Mouse (Mus musculus) urinary bladder, adult 18-20 months (tissue): ENCODE data around the gene Ephb6.
"Not testable (repeated sequence)": the region's sequence is repeated elsewhere in the genome, so short reads cannot be mapped to it uniquely, and the experiment has no call there.

Experiments
- DNase-seq, 2 experiments: peaks; one replicate each; pipeline ENCODE4 v3.0.0; 2022; ENCODE audit warnings: low spot score in 2 of 2, mixed read lengths in 2 of 2

Ephb6 gene

GRCm38 (mm10) chr6:41605061-41605793 is at the start of gene Ephb6:
TSS of gene Ephb6 (plus strand) at chr6:41605482.
- DNase-seq = peak; percentile 71 to 75

- DNase-seq = no peak
These were observed 48.9 kb upstream of the Ephb6 start for GRCm38 (mm10) chr6:41556389-41556788.

- DNase-seq = no peak
These were observed 47.8 kb upstream of the Ephb6 start for GRCm38 (mm10) chr6:41557468-41557867.

- DNase-seq = peak in 1 of 2 experiments; percentile 9
These were observed 47.0 kb upstream of the Ephb6 start for GRCm38 (mm10) chr6:41558271-41558670.

GRCm38 (mm10) chr6:41559331-41559730 is 46.0 kb upstream of the Ephb6 start:
- no peak for DNase-seq

GRCm38 (mm10) chr6:41560273-41560672 is 45.0 kb upstream of the Ephb6 start:
- no peak for DNase-seq

- DNase-seq = no peak
These were observed 42.7 kb upstream of the Ephb6 start for GRCm38 (mm10) chr6:41562598-41562997.

GRCm38 (mm10) chr6:41563104-41563951 is 42.0 kb upstream of the Ephb6 start:
- DNase-seq = not testable (repeated sequence)

GRCm38 (mm10) chr6:41565261-41565660 is 40.0 kb upstream of the Ephb6 start:
- no peak for DNase-seq

- DNase-seq = no peak
These were observed 38.3 kb upstream of the Ephb6 start for GRCm38 (mm10) chr6:41566965-41567364.

- no peak for DNase-seq
These were observed 36.2 kb upstream of the Ephb6 start for GRCm38 (mm10) chr6:41569078-41569477.

GRCm38 (mm10) chr6:41576526-41577097 is 28.7 kb upstream of the Ephb6 start:
- DNase-seq = peak in 1 of 2 experiments; percentile 34

- no peak for DNase-seq
These were observed 28.0 kb upstream of the Ephb6 start for GRCm38 (mm10) chr6:41577297-41577696.

GRCm38 (mm10) chr6:41581295-41581694 is 24.0 kb upstream of the Ephb6 start:
- DNase-seq = no peak

- DNase-seq = no peak
These were observed 23.1 kb upstream of the Ephb6 start for GRCm38 (mm10) chr6:41582189-41582588.

GRCm38 (mm10) chr6:41604401-41605050 is 756 bp upstream of the Ephb6 start:
- DNase-seq = peak; percentile 33 to 77

GRCm38 (mm10) chr6:41605794-41606104 is 467 bp downstream of the Ephb6 start:
- DNase-seq = no peak

GRCm38 (mm10) chr6:41606214-41606613 is 932 bp downstream of the Ephb6 start:
- DNase-seq = peak; percentile 13 to 25

- DNase-seq = no peak
These were observed 2.4 kb downstream of the Ephb6 start for GRCm38 (mm10) chr6:41607637-41608036.

- DNase-seq = no peak
These were observed 15.0 kb downstream of the Ephb6 start for GRCm38 (mm10) chr6:41620173-41620798.

- DNase-seq = no peak
These were observed 16.1 kb downstream of the Ephb6 start for GRCm38 (mm10) chr6:41621241-41621990.
